Mouse (Mus musculus) myocyte (in vitro differentiated cells): ENCODE measurements at regions not wholly inside any gene's neighbourhood (a gene's known extent, or its start where the extent isn't known, plus 50 kb on each side); places are given as distances from the start of the nearest gene placed in this dataset.

Experiments used
- MAX ChIP-seq: IDR thresholded peaks from one replicate; pipeline ENCODE4 v1.6.1; 2011; ENCODE audit warnings: low read depth, mild to moderate bottlenecking, control low read depth
- POLR2AphosphoS2 ChIP-seq: IDR thresholded peaks from one replicate; pipeline ENCODE4 v1.6.1; 2011; ENCODE audit warnings: low read depth, control low read depth; ENCODE audit not compliant: insufficient read length

DNA sequence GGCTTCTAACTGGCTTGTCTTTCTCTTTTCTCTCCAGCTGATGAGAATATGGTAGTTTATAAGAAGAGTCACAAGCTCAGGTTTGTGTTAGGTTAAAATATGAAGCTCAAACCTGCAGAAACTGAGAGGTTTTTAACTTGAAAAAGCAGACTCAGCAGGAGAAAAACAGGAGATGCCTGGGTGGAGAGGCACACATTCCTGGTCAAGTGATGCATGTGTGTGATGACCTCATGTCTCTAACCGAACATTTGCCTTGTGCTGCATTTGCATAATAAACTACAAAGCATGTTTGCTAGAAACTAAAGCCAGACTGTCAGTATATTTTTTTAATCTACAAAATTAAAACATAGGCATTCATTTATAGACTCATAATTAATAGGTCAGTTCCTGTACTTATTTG, 182.2 kb upstream of the Ctso start:
- TF ChIP-seq POLR2AphosphoS2 (no peak), MAX (no peak)
